Mouse (Mus musculus) retina, postnatal 1 day (tissue): ENCODE measurements at regions not wholly inside any gene's neighbourhood (a gene's known extent, or its start where the extent isn't known, plus 50 kb on each side); places are given as distances from the start of the nearest gene placed in this dataset.

Source experiments
- DNase-seq: peaks from one replicate; pipeline ENCODE4 v3.0.0-alpha.2; 2012

DNA sequence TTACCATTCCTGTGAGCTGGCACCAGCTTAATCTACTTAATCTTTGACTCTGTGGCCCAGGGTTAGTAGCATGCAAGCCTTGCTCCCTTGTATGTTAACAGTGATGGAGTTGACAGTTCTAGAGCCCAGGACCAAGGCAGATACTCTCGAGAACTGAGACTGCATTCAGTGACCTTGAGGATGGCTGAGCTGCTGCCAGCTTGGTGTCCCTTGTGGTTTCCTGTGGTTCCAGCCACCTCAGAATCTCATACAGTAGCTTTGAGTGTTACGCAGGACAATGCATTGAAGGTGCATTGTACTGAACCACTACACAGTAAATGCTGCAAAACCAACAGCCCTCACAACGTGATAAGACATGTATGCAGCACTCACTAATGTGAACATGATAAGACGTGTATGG, 90.6 kb downstream of the Zfp706 start:
- DNase-seq: no peak

DNA sequence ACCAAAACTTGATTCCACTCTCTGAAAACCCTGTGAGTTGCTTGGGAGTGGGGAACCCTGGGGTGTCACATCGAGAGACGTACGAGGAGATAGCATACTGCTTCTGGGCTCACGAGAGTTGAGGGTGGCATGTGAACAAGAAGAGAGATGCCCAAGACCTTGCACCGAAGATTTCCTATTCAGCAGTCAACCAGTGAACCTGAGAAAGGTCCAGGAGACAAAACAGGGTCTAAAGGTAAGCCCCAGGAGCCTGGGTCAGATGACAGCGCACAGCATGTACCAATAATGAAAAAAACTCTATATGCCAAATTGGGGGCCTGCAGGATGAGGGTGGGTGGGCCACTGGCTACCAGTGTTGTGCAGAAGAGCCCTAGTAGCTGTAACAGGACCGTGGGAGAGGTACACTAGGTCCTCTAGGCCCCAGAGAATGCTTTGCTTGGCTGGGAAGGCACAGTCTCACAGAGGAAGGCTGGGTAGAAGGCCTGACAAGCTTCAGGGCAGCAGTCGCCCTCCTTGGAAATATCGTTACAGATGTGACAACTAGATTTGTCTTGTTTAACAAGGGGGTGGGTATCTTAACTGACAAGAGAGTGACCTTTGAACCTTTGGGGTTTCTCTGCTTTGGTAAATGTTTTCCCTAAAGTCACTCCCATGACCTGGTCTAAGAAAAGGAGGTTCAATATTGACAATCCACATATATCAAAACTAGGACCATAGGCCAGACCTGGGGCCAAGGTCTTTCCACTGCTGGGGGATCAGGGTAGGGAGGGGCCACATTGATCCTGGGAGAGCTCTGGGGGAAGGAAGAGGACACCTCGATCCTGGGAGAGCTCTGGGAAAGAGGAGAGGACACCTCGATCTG, 93.1 kb downstream of the Zfp706 start:
- DNase-seq: no peak

DNA sequence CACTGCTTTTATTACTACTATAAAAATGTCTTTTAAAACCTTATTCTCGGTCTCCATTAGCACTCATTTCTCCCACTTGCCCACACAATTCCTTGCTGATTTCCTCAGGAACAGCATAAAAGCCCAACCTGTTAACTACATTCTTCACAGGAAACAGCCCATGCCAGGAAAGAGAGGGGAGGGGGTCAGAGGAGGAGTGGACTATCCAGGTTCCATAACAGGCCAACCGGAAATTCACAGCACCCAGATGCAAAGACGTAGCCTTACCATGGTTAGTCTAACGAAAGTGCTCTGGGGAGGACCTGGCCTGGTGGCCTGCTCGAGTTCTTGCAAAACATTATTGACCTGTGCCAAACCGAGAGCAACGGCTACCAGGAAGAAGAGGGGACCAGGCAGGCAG, 94.3 kb downstream of the Zfp706 start:
- no peak for DNase-seq

DNA sequence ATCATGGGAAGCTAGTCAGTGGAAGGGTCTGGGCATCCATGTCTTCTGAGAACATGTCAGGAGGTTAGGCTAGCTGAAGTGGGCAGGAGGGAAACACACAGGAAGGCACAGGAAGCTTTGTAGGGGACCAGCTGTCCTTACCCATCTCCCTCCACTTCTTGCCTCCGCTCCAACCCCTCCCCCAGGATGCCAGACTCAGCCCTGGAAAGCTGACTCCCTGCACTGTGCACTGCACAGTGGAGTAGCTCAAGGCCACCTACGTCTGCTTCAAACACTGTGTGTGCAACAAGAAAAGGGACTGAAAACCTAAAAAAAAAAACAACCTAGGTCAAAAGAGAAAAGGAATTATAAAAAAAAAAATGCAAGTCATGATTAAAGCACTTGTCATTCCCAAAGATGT, 97.3 kb downstream of the Zfp706 start:
- no peak for DNase-seq

DNA sequence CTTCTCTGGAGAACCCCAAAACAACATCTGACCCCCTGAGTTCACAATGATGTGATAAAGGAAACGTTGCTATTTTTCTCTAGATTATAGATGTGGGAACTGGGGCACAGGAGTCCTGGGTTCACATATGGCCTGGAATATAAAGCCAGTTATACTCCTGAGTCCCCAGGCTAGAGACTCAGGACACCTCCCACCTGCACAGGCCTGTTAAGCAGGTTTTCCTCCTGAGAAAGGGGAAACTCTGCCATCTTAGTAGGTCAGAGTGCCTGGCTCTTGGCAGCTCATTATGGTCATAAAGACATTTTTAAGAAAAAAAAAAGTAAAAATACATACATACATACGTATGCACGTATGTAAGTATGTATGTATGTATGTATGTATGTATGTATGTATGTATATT, 98.1 kb downstream of the Zfp706 start:
- DNase-seq: no peak

DNA sequence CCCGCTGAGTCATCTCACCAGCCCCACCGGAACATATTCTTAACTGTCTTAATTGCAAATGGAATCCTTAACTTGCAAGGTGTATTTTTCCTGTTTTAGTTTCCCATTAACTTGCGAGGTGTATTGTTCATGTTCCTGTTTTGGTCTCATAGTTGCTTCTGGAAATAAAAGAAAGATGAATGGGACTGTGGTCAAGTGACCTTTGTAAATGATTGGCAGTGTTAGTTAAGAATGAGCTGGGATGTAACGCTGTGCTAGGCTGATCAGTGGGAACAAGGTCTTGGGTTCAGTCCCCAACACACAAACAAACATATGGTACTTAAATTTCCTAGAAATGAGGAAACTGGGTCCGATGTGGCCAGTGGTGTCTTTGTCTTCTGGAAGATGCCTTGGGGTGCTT, 100.8 kb downstream of the Zfp706 start:
- no peak for DNase-seq

DNA sequence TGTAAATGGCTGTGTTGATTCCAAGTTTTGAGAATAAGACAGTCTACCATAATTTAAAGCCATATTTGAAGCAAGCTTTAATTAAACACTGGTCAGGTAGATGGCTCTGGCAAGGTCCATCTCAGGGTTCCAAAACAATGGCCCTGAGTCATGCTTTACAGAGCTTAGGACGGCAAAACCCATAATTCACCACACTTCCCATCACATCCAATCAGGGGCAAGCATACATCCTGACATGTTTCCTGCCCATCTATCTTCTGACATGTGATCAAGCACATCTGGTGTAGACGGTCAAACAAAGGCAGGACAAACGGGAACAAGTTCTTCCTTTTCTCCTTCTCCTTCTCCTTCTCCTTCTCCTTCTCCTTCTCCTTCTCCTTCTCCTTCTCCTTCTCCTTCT, 101.5 kb downstream of the Zfp706 start:
- no peak for DNase-seq

DNA sequence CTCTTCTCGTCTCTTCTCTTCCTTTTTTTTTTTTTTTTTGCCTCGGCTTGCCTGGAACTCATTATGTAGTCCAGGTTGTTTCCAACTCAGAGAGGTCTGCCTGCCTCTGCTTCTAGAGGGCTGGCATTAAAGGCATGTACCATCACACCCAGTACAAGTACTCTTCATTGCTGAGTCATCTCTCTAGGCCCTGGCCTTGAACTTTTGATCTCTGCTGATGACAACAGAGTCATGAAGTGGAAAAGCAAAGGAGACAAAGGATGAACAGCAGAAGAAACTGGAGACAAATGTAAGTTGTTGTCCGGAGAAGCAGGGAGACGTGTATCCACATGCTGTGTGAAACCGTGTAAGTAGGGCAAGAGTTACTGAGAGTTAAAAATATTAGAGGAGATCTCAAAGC, 103.7 kb downstream of the Zfp706 start:
- no peak for DNase-seq

DNA sequence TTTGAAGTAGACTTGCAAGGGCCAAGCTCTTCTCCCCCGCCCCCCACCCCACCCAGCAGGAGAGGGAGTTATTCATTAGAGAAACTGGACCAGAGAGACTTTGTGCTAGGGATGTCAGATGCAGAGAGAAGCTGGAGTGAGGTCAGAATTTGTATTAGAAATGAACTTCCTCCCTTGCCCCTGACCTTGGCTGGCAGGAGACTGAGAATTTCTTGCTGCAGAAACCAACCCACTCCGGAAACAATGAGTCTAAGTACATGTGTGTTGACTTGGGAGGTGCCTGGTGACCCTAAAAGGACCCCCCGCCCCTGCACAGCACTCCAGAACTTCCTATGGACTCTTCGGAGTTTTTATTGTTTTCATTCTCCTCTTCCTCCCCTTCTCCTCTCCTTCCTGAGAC, 104.3 kb downstream of the Zfp706 start:
- no peak for DNase-seq

DNA sequence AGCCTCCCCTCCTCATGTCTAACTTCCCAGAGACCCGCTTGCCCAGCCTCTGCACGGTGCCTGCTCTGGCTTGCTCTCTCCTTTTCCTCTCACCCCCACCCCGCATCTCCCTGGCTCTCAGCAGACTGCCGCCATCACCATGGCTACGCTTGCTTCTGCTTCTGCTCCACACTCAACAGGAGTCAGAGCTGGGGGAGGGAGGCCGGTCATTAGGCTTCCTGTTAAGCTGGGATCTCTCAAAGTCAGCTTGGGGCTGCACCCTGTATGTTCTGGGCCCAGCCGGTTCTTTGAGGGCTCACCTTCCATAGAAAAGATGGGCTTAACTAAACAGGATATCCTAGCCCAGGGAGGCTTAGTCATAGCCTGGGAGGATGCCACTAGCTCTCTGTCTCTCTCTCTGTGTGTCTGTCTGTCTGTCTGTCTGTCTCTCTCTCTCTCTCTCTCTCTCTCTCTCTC, 105.7 kb downstream of the Zfp706 start:
- DNase-seq: peak; percentile 86

DNA sequence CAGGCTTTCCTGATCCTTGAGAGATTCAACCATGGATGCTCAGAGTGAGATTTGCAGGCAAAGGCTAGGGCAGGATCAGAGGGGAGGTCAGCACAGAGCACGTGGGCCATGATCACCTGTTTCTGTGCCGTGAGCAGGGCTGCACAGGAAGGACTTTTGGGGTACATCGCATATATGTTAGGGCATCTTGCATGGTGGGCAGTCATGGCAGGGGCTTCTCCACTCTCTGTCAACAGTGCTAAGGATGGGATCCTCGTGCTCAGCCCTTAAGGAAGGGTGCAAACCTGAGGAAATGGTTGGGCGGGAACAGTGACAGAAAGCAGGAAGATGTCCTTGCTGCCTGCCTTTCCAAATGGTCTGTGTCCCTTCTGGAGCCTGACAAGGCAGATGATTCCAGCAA, 106.2 kb downstream of the Zfp706 start:
- DNase-seq: no peak

DNA sequence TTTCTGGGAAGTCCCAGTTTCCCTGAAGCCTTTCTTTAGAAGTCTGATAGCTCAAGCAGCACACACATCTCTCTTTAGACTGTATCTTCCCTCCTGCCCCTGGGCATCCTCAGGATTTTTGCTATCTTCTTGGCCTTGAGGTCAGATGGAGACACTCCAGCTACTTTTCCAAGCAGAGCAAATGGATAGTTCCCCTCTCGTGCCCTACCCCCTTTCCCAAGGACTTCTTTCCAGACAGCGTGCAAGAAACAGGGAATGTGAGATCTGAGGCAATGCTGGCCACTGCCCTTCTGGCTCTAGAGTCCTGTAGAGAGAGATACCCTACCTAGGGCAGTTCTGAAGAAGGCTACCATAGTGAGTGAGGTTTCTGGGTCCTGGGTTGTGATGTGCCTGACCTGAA, 106.6 kb downstream of the Zfp706 start:
- DNase-seq: no peak

DNA sequence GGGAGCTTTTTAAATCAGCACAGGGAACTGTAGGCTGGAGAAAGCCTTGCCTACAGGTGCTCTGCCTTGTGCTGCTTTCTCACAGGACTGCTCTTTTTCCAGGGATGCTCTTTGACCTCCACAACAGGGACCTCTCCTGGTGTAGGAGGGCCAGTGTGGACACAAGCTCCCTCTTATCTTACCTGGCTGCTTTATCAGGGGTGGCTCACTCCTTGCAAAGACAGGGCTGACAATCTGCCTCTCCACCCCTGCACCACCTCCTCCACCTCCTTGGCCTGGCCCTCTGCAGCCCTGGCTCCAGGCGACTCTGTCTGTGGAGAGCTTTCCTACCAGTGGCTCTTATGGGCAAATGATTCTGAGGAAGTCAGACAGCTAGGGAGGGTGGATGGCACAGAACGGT, 107.7 kb downstream of the Zfp706 start:
- no peak for DNase-seq

DNA sequence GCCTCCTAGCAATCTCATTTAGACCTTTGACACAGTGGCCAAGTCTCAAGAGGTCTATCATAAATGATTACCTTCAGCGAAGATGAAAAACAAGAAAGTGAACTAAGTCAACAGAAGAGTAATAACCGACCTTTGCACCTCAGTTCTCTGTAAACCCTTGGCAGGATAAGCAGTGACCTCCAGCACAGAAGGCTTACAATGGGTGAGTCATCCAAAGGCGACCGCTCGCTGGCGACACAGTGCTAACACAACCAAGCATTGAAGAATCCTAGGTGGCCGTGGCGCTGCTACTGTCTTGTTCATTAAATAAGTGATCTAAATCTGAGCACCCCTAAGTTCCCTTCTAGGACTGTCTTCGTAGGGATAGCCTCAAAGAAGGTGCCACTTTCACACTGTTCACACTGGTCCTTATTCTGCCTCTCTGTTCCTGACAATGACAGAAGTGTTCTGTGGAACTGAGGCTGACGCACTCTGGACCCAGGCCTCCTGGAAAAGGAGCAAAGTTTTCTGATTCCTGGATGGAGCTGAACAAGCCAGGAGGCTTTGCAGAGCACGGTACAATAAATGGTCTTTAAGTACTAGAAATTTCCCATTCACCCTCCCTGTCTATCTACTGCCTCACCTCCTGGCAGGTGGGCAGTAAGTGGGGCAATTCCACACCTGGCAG, 108.6 kb downstream of the Zfp706 start:
- no peak for DNase-seq

DNA sequence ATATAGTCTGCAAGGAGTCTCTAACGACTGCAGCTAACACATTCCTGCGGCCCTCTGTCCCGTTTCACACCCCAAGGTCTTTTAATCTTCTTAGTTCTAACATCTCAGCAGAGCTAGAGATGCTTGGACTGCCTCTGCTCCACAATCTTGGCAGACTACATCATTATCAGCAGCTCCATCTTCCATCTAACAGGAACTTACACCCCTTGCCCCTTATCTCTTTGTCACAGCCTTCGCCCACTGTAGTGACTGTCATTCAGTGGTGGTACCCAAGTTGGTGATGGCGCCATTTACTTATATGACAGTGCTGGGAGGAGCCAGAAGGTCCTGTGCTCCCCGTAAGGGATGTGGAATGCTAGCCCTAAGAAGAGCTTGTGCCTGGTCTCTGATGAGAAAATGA, 109.2 kb downstream of the Zfp706 start:
- DNase-seq: no peak

DNA sequence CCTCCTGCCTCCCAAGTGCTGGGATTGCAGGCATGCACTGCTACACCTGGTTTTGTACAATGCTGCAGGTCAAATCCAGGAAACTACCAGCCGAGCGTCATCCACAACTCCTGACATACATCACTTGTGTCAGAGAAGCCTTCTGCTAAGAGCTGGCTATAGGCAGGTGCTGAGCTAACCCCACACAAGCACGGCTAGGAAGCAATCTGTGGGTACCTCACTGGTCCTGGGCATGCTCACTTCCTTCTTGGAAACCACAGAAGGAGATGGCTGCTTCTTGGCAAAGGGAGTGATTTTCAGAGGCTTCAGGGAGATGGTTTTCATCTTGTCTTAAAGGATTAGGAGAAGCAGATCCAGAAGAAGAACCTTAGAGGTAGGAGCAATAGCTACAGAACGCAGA, 111.3 kb downstream of the Zfp706 start:
- no peak for DNase-seq

DNA sequence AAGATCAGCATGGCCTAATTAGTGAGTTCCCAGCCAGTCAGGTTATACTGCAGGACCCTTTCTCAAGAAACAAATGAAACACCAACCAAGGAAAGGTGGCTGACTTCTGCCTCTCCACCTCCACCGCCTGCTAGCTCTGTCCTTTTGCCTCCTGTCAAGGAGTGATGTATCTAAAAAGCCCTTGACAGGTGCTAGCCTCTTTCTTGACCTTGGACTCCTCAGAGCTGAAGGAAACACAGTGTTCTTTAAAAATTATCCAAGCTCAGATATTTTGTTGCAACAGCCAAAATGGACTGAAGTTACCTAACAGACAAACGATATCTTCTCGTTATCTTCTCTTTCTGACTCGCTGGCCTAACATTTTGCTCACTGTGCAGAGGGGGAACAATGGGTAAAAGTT, 112.5 kb downstream of the Zfp706 start:
- DNase-seq: no peak

DNA sequence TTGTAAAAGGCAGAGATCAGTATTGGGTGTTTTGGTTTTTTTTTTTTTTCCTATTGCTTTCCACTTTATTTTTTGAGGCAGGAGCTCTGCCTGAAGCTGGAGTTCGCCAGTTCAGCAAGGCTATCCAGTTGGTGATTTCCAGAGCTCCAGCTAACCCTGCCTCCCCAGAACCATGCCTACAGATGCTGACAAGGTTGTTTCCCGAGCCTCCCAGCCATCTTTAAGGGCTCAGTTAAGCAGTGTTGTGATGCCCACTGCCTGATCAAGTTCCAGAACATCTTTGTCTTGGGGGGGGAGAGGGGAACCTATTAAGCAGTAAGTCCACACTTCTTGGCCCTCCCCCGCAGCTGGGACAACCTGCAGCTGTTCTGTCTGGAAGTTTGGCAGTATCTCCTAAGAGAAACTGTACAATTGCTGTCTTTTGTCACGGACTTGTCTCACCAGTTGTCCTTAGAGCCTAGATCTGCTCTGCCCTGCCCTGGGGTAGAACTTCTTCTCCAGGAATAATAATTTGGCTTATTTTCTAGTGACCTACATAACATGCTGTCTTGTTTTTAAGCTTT, 114.1 kb downstream of the Zfp706 start:
- DNase-seq: no peak

DNA sequence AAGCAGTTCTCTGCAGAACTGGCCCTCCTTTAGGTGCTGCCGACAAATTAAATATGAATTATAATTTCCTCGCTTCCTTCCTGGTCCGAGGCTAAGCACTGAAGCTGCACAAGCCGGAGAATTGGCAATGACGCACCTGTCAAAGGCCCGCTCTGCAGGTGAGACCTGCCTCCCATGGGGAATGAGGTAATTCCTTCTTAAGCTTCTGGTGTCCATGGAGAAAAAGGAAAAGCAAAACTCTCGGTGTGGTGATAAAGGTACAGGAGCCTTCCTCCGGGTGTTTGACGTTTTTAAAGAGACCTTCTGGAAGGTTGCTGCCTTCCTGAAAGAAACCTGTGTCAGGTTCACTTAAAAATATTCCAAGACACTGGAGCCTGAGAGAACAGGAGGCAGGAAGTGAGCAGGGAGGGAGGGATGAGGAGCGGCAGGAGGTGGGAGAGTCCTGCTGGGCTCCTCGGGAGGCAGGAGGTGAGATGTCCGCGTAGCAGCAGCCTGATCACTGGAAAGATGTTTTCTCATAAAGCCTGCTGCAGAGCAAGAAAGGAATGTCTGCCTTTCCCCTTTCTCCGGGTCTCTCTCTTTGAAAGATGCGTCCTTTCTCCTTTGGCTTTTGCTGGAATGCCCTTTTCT, 114.9 kb downstream of the Zfp706 start:
- DNase-seq: no peak

DNA sequence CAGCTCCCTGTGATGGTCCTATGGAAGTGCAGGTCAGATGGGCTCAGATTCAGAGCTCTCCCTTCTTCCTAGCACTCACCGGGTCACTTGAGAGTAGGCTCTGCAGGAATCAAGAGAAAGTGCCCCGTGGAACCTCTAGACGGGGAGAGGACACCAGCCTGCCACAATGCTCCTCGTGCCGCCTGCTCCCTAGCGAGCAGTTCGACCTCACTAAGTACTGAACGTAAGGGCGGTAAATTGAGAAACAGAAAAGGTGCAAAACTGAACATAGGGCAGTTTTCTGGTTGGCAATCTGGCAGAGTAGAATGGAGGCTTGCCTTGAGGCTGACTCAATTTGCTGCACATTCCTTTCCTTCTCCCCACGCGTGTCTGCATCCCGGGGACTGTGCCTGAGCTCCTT, 115.7 kb downstream of the Zfp706 start:
- no peak for DNase-seq

DNA sequence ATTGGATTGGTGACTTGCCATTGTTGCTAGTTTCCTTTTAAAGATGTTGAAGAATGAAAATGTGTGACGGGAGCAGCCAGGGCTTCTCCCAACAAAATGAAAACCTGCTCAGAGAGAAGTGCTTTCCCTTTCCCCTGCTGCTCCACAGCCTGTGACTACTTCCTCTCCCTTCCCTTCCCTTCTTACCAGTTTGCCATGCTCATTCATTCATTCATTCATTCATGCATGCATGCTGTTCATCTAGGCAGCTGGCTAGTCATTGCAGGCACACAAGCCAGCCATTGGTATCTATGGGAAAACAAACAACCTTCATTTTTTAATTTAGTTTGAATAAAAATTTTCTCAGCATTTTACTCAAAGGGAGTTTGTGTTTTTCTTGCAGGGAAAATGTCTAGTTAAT, 116.3 kb downstream of the Zfp706 start:
- DNase-seq: no peak

DNA sequence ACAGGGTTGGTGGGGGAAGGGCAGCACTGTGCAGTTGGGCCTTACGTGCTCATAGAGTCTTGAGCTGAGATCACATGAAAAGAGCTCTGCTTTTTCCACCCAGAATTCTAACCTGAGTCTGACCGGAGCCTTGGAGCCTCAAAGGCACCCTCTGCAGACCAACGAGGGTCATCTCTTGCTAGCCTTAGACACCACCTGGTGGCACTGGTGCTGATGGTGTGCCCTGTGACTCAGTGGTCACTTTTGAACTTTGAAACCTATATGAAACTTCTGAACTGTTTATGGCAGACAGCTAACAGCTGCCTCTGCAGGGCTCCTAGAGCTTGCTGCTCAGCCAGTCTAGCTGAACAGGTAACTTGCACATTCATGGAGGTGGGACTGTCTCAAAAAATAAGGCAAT, 118.5 kb downstream of the Zfp706 start:
- DNase-seq: no peak

DNA sequence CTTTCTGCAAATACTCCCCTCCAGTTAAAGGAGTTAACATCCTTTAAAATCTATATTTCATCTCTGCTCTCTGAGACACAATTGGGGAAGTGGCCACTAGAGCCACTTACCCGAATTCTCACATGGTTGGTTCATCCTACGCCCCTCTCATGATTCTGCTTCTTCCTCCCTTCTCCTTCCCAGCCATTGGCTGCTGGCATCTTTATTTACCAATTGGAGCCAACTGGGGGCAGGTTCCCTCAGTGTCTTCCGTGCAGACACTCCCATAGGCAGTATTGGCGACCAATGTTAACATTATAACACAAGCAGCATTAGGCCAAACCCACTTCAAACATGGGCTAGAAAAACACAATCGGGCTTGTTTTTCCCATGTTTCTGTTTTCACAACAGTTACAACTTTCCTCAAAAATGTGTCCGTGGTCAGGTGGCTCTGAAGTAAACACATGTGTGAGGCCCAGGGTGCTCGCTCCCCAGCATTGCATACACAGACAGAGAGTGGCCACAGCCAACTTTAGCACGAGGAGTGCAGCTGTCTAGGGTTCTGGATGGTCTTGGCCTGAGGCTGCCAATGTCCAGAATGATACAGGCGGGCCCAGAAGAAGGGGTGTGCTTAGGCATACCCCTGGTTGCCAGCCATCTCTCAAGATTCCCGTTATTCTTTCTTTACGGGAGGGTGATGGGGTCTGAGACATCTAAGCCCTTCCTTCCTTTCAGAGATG, 119.1 kb downstream of the Zfp706 start:
- DNase-seq: no peak
